Mouse (Mus musculus): Measurements from ENCODE around the gene Cep57. TPM values are rescaled to one million over a fixed set of nuclear protein-coding genes. Genes with fewer than 3 reads are reported as not detected.
A peak's percentile ranks its signal among the peaks of the same experiment; 100 is the strongest.
"Not testable (repeated sequence)": the region's sequence is repeated elsewhere in the genome, so short reads cannot be mapped to it uniquely, and the experiment has no call there.

Gene Cep57
- polyA plus RNA-seq, 2 experiments = 26.2 to 34.5 TPM

GRCm38 (mm10) chr9:13806854-13807253 lies 20.1 kb downstream of the Cep57 start:
- no peak for ATAC-seq (ENCODE audit: insufficient read depth)
- Histone ChIP-seq H3K4me1 (replicated peaks; ENCODE audit: control insufficient read depth in 2 of 2, insufficient read depth in 2 of 2, low read length in 1 of 2) (no peaks in the 10 kb centered on the region), H3K4me3 (ENCODE audit: insufficient read depth in 1 of 2, low read depth in 2 of 2, low read length in 2 of 2) (no peak overlapping the region), H3K9ac (replicated peaks) (no peak overlapping the region), H3K36me3 (replicated peaks; ENCODE audit: control insufficient read depth, insufficient read depth, low read depth) (peaks cover 61% of the 10 kb centered on the region), H3K27ac (no peak overlapping the region), H3K4me2 (ENCODE audit: low read depth) (no peak overlapping the region), H3K27me3 (ENCODE audit: control insufficient read depth, insufficient read depth, low read length) (no peaks in the 10 kb centered on the region), H3K9me3 (ENCODE audit: control insufficient read depth, low read length) (no peaks in the 10 kb centered on the region)
- DNase-seq (ENCODE audit: low read depth in 3 of 3, low spot score in 3 of 3) = no peak
- TF ChIP-seq EP300 (IDR thresholded peaks at IDR 0.05; ENCODE audit: low read depth) (no peak), CTCF (IDR thresholded peaks at IDR 0.05; ENCODE audit: low read depth) (no peak)
- 88% methylated on average over 7 of the region's 7 CpGs for WGBS (ENCODE audit: insufficient replicate concordance)

- Histone ChIP-seq H3K4me3 (ENCODE audit: insufficient read depth in 1 of 2, low read depth in 2 of 2, low read length in 2 of 2) (no peak overlapping the region), H3K4me1 (replicated peaks; ENCODE audit: control insufficient read depth in 2 of 2, insufficient read depth in 2 of 2, low read length in 1 of 2) (no peaks in the 10 kb centered on the region), H3K9me3 (ENCODE audit: control insufficient read depth, low read length) (no peaks in the 10 kb centered on the region), H3K36me3 (replicated peaks; ENCODE audit: control insufficient read depth, insufficient read depth, low read depth) (peaks cover 47% of the 10 kb centered on the region), H3K9ac (replicated peaks) (no peak overlapping the region), H3K4me2 (ENCODE audit: low read depth) (no peak overlapping the region), H3K27ac (no peak overlapping the region), H3K27me3 (ENCODE audit: control insufficient read depth, insufficient read depth, low read length) (no peaks in the 10 kb centered on the region)
- ATAC-seq (ENCODE audit: insufficient read depth) (no peak), DNase-seq (ENCODE audit: low read depth in 3 of 3, low spot score in 3 of 3) (no peak)
- WGBS (ENCODE audit: insufficient replicate concordance) = 78% methylated on average over 1 of the region's 1 CpGs
- no peak for TF ChIP-seq CTCF (IDR thresholded peaks at IDR 0.05; ENCODE audit: low read depth)
- no peak for TF ChIP-seq EP300 (IDR thresholded peaks at IDR 0.05; ENCODE audit: low read depth)
These were observed 22.4 kb downstream of the Cep57 start for GRCm38 (mm10) chr9:13804480-13804879.

DNA sequence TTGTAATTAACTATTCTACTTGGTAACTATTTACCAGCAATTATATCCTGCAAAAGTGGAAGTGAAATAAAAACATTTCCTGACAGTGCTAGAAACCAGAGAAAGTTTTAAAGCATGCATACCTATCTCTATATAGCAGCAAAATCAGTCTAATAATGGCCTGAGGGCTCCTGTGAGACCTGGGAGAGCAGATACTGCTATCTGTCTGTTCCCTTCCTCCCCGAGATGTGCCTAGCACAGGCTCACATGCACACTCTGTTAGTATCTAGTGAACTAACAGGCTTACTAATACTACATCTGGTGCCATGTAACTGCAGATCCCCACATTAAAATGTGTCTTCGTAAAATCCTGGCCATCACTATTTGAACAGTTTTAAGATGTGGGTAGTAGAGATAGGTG lies 32.2 kb downstream of the Cep57 start:
- Histone ChIP-seq H3K9ac (replicated peaks) (no peak overlapping the region), H3K4me2 (ENCODE audit: low read depth) (no peak overlapping the region), H3K27me3 (ENCODE audit: control insufficient read depth, insufficient read depth, low read length) (no peaks in the 10 kb centered on the region), H3K9me3 (ENCODE audit: control insufficient read depth, low read length) (no peaks in the 10 kb centered on the region), H3K27ac (no peak overlapping the region), H3K36me3 (replicated peaks; ENCODE audit: control insufficient read depth, insufficient read depth, low read depth) (peaks cover 7% of the 10 kb centered on the region), H3K4me3 (ENCODE audit: insufficient read depth in 1 of 2, low read depth in 2 of 2, low read length in 2 of 2) (no peak overlapping the region), H3K4me1 (replicated peaks; ENCODE audit: control insufficient read depth in 2 of 2, insufficient read depth in 2 of 2, low read length in 1 of 2) (no peaks in the 10 kb centered on the region)
- no peak for TF ChIP-seq CTCF (IDR thresholded peaks at IDR 0.05; ENCODE audit: low read depth)
- peak; percentile 21; the same call in 1 of the 2 replicates for TF ChIP-seq EP300 (IDR thresholded peaks at IDR 0.05; ENCODE audit: low read depth)
- DNase-seq (ENCODE audit: low read depth in 3 of 3, low spot score in 3 of 3) (peak in 2 of 3 experiments; percentile 9), ATAC-seq (ENCODE audit: insufficient read depth) (peak; percentile 65; the same call in 1 of the 2 replicates)
- WGBS (ENCODE audit: insufficient replicate concordance) = 58% methylated on average over 2 of the region's 2 CpGs

DNA sequence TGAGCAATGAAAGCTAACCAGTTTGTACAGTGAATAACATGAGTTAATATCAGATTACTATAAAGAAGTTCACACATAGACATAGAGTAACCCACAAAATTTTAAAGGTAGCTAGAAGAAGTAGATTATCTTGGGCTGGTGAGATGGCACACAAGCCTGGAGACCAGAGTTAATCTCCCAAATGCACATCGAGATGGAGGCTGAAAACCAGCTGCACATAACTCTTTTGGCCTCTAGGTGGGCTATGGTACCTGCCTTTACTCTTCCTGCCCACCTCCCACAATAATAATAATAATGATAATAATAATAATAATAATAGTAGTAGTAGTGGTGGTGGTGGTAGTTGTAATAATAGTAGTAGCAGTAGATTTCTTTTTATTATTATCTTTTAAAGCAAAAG lies 32.6 kb downstream of the Cep57 start:
- DNase-seq (ENCODE audit: low read depth in 3 of 3, low spot score in 3 of 3) (no peak), ATAC-seq (ENCODE audit: insufficient read depth) (no peak)
- no peak overlapping the region for H3K4me3 ChIP-seq (ENCODE audit: insufficient read depth in 1 of 2, low read depth in 2 of 2, low read length in 2 of 2)
- peaks cover 5% of the 10 kb centered on the region for H3K36me3 ChIP-seq (replicated peaks; ENCODE audit: control insufficient read depth, insufficient read depth, low read depth)
- no peaks in the 10 kb centered on the region for H3K9me3 ChIP-seq (ENCODE audit: control insufficient read depth, low read length)
- H3K27me3 ChIP-seq (ENCODE audit: control insufficient read depth, insufficient read depth, low read length) = no peaks in the 10 kb centered on the region
- H3K27ac ChIP-seq = no peak overlapping the region
- H3K4me2 ChIP-seq (ENCODE audit: low read depth) = no peak overlapping the region
- H3K9ac ChIP-seq (replicated peaks) = no peak overlapping the region
- TF ChIP-seq CTCF (IDR thresholded peaks at IDR 0.05; ENCODE audit: low read depth) (0 out of 2 replicates have a peak, but pooled peaks have one; percentile 11), EP300 (IDR thresholded peaks at IDR 0.05; ENCODE audit: low read depth) (no peak)
- no peaks in the 10 kb centered on the region for H3K4me1 ChIP-seq (replicated peaks; ENCODE audit: control insufficient read depth in 2 of 2, insufficient read depth in 2 of 2, low read length in 1 of 2)
- 57% methylated on average over 1 of the region's 1 CpGs for WGBS (ENCODE audit: insufficient replicate concordance)

DNA sequence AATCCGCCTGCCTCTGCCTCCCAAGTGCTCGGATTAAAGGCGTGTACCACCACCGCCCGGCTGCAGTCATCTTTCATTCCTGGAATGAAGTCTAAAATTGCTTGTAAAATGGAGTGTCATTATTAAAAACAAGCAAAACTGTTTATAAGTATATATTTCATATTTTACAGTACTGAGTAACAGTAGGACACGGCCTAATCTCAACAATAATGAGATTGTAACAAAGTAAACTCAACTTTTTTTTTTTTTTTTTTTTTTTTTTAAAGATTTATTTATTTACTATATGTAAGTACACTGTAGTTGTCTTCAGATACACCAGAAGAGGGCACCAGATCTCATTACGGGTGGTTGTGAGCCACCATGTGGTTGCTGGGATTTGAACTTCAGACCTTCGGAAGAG lies 36.0 kb downstream of the Cep57 start:
- not testable (repeated sequence) for H3K27me3 ChIP-seq (ENCODE audit: control insufficient read depth, insufficient read depth, low read length); ATAC-seq (ENCODE audit: insufficient read depth); H3K9me3 ChIP-seq (ENCODE audit: control insufficient read depth, low read length); H3K4me3 ChIP-seq (ENCODE audit: insufficient read depth in 1 of 2, low read depth in 2 of 2, low read length in 2 of 2); H3K27ac ChIP-seq; H3K36me3 ChIP-seq (replicated peaks; ENCODE audit: control insufficient read depth, insufficient read depth, low read depth); H3K9ac ChIP-seq (replicated peaks); H3K4me1 ChIP-seq (replicated peaks; ENCODE audit: control insufficient read depth in 2 of 2, insufficient read depth in 2 of 2, low read length in 1 of 2); H3K4me2 ChIP-seq (ENCODE audit: low read depth); DNase-seq (ENCODE audit: low read depth in 3 of 3, low spot score in 3 of 3)
- WGBS (ENCODE audit: insufficient replicate concordance) = 85% methylated on average over 7 of the region's 8 CpGs
